Mouse (Mus musculus): ENCODE data around the gene Mgat5.
A peak's percentile ranks its signal among the peaks of the same experiment; 100 is the strongest.

Gene Mgat5

GRCm38 (mm10) chr1:127218182-127218581 is 13.4 kb downstream of the Mgat5 start:
- no peak for DNase-seq

DNA sequence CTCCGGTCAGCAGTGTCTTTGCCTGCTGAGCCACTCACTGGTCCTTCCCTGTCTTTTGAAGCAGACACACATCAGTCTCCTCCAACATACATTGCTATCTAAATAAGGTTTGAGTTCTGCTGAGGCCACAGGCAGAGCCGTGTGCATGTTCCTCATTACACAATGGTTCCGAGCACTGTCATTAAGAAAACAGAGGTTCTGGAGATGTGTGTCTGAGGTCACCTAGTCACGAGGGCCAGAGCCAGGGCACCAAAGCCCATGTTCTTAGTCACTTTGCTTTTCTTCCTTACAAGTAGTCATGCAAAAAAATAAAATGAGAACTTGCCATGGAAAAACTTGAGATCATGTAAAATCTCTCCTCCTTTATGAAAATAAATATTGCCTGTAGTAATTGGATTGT is 14.3 kb downstream of the Mgat5 start:
- DNase-seq: no peak

GRCm38 (mm10) chr1:127219621-127220020 is 14.8 kb downstream of the Mgat5 start:
- DNase-seq: no peak

DNA sequence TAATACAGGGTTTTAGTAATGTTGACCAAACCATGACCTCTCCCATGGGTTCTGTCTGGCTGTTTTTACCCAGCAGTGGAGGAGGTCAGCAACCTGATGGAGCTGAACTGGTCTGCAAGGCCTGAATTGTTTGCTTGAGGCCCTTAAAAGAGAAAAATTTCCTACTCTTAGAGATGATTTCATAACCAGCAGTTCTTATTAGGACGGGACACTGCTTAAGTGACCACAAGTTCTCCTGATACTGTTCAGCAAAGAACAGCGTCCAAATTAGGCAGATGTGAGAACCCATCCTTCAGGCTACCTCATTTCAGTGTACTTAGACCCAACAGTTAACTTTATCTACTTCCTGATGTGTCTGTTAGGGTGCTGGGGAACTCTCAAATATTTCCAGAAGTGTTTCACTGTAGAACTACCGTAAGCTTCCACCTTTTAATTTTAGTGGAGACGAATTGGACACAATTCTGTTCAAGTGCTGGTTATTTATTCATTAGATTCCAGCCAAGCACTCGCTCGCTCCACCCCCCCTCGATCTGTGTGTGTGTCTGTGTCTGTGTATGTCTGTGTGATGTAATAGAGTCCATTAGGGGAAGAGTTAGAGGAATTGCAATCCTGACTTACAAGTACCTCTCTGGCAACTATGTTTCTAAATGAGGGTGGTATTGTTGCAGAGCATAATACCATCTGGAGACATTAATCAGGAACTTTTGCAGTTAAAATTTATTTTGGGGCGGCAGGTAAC is 17.4 kb downstream of the Mgat5 start:
- no peak for DNase-seq

- no peak for DNase-seq
Observed at GRCm38 (mm10) chr1:127225060-127225459, 20.2 kb downstream of the Mgat5 start.

DNA sequence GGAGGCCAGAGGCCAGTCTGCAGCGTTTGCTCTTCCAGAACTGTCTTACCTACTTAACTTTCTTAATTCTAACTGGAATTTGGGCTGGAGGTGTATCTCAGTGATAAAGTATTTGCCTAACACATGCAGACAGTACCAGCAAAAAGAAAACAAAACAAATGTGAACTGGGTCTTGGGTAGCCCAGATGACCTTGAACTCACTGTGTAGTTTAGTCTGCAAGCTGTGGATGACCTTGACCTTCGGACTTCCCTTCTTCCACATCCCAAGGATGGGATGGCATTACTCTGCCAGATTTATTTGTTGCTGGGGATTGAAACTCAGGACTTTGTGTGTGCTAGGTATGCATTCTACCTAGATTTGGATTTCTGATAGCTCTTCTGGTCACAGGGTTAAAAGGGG is 24.2 kb downstream of the Mgat5 start:
- no peak for DNase-seq

DNA sequence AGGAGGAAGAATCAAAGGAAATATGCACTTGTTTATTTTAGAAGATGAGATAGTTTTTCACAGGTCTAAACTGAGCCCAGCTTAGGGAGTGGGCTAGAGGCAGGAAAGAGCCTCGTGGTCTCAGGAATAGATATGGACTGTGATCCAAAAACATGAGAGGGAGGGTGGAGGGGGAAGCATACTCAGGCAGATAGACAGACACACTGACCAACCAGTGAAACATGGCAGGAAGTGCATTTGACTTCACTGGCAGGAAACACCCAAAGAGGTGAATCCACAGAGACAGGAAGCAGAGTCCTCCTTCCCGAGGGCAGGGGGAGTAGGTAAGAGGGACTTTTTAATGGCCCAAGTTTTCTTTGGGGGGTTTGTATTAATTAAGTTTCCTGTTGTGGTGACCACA is 25.7 kb downstream of the Mgat5 start:
- peak in 1 of 2 experiments; percentile 56 for DNase-seq

- no peak for DNase-seq
Observed at GRCm38 (mm10) chr1:127233191-127233651, 28.4 kb downstream of the Mgat5 start.

DNA sequence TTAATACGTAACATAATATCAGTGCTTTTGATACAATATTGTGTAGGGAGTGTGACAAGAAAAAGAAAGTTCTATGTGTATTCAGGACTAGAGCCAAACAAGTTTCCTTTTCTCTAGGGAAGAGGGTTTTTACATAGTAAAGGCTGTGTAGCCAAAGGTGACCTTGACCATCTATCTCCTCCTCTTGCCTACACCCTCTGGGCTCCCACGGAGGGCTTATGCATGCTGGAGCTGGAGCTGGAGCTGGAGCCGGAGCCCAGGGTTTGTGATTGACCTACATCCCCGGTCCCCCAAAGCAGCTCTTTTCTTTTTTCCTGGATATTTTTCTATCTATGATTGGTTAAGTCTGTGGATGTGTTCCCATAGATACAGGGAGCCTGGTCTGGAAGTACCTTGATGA is 30.3 kb downstream of the Mgat5 start:
- DNase-seq: no peak

DNA sequence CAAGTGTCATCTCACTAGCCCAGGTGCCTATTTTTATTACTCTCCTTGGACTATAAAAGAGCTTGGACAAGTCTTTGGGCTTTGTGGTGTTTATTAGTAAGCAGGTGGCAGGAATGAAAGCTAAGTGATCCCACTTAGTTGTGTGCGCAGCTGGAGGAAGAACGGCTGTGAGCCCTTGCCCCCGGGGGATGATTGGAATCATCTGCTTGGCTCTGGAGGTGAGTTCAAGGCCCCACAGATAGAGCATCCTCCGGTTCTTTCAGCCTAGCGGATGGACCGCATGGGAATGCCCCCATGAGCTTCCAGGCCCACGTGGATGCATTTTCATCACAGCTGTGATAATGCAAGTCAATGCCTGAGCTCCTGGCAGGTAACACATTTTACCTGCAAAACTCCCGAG is 31.6 kb downstream of the Mgat5 start:
- no peak for DNase-seq

DNA sequence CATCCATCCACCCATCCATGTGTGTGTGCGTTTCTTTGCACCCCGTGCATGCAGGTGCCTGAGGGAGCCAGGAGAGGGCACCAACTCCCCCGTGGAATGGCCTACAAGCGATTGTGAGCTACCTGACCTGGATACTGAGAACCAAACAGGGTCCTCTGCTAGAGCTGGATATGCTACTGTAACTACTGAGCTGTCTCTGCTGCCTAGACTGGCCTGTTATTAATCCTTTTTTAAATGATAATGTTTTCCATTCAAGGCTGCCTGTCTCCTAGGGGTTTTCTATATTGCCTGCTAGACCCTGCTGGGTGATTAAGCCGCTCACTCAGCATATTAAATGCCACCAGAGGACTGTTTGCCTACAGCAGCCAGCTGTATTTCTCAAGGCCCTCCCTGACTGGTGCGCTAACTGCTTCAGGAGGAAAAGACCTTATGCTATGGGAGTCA is 34.1 kb downstream of the Mgat5 start:
- no peak for DNase-seq

GRCm38 (mm10) chr1:127239914-127240313 is 35.1 kb downstream of the Mgat5 start:
- DNase-seq: peak; percentile 27 to 36

DNA sequence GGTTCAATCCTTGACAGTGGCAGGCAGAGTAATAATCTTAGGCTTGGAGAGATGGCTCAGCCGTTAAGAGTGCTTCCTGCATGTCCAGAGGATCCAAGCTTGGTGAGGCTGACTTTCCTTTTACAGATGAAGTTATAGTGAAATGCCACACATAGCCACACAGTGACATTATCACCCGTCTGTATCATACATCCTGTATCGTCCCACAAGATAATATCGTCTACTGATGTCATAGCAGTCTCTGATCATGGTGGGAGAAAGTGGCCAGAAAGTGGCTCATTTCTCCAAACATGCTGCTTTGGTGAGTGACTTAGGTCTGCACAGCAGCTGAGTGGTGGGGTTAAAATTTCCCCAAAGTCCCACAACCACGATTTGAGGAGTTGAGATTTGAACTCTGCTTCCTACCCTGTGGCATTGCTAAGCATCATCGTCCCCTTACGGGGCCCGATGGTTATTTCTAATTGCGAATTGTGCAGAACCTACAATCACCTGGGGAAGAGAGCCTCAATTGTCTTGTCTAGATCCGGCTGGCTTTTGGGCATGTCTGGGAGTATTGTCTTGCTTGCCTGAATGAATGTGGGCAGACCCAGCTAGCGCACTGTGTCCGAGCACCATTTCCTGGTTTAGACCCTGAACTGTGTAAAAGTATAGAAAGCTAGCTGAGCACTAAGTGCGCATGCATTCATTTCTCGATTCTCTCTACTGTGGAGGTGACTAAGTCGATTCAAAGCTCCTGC is 37.5 kb downstream of the Mgat5 start:
- DNase-seq: no peak

DNA sequence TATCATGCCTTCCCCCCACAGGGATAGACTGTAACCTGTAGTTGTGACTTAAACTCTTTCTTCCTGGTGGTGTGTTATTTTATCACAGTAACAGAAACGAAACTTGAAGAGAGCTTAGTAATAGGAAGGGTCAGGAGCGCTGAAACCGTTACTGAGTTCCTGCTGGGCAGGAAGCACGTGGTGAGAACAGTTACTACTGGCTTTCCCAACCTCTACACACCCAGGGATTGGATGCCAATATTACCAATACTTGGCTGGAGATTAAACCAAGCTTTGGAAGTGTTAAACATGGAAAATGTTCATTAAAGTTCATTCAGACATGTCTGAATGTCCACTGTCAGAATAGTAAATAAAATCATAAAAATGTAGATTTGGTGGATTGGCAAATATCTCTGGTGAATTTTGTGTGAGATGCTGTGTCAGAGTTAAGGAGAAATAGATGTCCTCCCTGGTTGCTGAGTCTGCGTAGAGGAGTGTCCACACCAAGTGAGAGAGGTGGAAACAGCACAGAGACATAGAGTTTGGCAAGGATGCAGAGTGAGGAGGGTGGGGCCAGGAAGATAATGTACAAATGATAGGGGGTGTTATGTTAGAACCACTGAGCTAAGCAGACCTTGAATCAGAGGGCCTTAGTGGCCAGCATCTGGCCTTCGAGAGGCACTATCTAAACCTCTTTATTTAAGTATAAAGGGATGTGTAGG is 38.2 kb downstream of the Mgat5 start:
- DNase-seq: no peak

GRCm38 (mm10) chr1:127244054-127244770 is 39.4 kb downstream of the Mgat5 start:
- peak in 1 of 2 experiments; percentile 26 for DNase-seq

DNA sequence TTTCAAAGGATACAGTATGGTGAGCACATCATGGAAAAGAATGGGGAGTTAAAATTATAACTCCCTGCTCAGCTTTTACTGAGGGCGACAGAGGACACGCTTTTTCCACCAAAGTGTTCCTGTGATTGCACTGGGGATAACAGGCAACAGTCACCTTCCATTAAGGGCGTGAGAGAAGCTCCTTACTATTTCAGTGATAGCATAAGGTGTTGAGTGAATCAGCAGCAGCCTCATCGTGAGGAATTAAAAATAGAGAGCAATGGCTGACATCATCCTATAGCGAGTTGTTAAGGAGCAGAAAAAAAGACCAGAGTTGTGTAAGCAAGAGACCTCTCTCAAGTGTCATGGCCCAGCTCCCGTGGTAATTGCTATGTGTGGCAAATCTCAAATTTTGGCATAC is 41.3 kb downstream of the Mgat5 start:
- DNase-seq: no peak

GRCm38 (mm10) chr1:127248433-127248832 is 43.6 kb downstream of the Mgat5 start:
- DNase-seq: no peak

DNA sequence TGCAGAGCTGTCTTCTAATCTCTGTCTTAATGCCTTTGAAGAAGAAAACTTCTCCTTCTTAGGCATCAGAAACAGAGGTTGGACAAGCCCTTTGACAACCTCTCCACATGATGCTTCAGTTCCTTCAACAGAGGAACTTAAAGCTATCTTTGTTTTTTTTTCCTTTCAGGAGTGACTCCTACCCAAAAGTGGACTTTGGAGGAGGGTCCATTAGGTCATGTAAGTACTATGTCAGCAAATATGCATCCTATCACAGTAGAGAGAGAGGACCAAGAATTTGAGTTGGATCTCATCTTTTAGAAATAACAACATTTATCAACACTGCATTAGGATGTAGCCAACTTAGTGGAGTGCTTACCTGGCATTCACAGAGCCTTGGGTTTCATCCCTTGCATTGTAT is 44.8 kb downstream of the Mgat5 start:
- DNase-seq: no peak

DNA sequence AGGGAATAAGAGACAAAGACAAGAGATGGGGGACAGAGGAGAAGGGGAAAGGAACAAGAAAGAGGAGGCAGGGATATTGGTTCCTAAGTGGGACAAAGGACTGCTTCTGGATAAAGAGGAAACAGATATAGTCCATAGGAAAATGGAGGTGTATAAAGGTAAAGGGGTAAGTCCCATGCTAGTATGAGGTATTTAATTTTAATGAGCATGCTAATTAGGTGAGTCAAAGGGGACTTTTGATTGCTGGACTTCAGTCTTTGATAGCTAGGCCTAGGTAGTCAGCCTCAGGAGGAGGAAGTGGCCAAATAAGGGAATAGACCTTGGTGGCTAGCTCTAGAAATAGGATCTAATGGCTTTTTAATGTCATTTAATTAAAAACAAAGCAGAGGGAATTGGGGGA is 45.5 kb downstream of the Mgat5 start:
- DNase-seq: no peak

GRCm38 (mm10) chr1:127251751-127252150 is 46.9 kb downstream of the Mgat5 start:
- DNase-seq: no peak

DNA sequence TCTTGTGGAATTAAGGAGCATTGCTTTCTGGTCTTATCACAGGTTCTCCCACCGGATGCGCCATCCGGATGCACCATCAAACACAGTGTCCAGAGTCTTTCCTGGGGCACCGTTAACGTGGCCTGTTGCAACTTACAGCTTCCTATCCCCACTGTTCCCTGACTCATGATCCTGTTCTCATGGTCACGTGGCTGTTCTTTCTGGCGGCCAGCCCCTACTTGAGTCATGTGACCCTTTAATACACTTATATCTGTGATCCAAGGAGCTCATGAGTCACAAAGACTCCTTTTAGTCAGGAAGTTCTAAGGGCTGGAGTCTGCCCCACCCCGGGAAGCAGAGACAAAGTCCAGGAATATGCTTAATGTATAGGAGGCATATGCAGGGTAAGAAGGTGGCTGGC is 52.2 kb downstream of the Mgat5 start:
- DNase-seq: no peak

DNA sequence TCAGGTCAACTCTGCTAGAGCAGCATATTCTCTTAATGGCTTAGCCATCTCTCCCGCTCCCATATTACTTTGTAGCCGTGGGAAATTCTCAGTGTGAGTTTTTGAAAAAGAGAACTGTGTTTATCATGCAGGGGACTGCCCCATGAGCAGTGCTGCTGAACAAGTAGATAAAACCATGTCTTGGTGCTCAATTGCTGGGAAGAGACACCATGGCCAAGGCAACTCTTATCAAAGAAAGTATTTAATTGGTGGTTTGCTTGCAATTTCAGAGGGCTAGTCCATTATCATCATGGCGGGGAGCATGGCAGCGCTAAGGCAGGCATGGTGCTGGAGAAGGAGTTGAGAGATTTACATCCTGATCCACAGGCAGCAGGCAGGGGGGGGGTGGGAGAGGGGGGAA is 54.9 kb downstream of the Mgat5 start:
- no peak for DNase-seq

DNA sequence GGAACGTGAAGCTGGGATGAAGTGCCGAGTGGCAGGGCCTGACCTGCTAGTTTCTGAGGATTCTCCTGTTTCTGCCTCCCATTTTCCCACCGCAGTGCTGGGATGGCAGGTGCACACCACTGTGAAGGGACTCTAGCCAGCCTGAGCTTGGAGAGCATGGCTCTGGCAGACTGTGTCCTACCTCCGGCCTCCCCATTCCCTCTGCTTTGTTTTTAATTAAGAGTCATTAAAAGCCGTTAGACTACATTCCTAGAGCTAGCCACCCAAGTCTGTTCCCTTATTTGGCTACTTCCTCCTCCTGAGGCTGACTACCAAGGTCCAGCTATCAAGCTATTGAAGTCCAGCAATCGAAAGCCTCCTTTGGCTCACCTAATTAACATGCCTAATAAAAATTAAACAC is 56.2 kb downstream of the Mgat5 start:
- no peak for DNase-seq
